Mouse (Mus musculus) hindbrain, embryonic 12.5 days (tissue): ENCODE data around the gene Irf2bp1. TPM values are rescaled to one million over a fixed set of nuclear protein-coding genes. Genes with fewer than 3 reads are reported as not detected.
A peak's percentile ranks its signal among the peaks of the same experiment; 100 is the strongest.

ENCODE experiments used
- ATAC-seq: fragments of 200-750 bp; cut with Nextera tagmentation; 2 replicates; pipeline ENCODE4 v1.8.0; 2017; ENCODE audit warnings: moderate TSS enrichment; ENCODE audit not compliant: low FRiP score
- H3K27ac ChIP-seq: fragments of 300-500 bp; sonication (generic); 2 replicates; pipeline ENCODE4 v1.5.1; 2016; ENCODE audit warnings: mild to moderate bottlenecking
- H3K27me3 ChIP-seq: fragments of 300-500 bp; sonication (generic); 2 replicates; pipeline ENCODE4 v1.6.1; 2016; ENCODE audit warnings: mild to moderate bottlenecking
- H3K36me3 ChIP-seq: fragments of 300-500 bp; sonication (generic); 2 replicates; pipeline ENCODE4 v1.6.1; 2016; ENCODE audit warnings: mild to moderate bottlenecking
- H3K4me1 ChIP-seq: fragments of 300-500 bp; sonication (generic); 2 replicates; pipeline ENCODE4 v1.6.1; 2016
- H3K4me2 ChIP-seq: fragments of 300-500 bp; sonication (generic); replicated peaks from 2 replicates; pipeline ENCODE4 v1.6.1; 2016; ENCODE audit warnings: mild to moderate bottlenecking
- H3K4me3 ChIP-seq: fragments of 300-500 bp; sonication (generic); 2 replicates; pipeline ENCODE4 v1.5.1; 2016; ENCODE audit warnings: mild to moderate bottlenecking
- H3K9ac ChIP-seq: fragments of 300-500 bp; sonication (generic); 2 replicates; pipeline ENCODE4 v1.6.1; 2016; ENCODE audit warnings: mild to moderate bottlenecking, moderate library complexity
- H3K9me3 ChIP-seq: fragments of 300-500 bp; sonication (generic); replicated peaks from 2 replicates; pipeline ENCODE4 v1.6.1; 2016; ENCODE audit warnings: mild to moderate bottlenecking
- WGBS: fragments of 180-500 bp; shearing (Covaris S2); methylation state at CpG from one replicate; pipeline ENCODE4 v1.1.7; 2016; 5-methylcytosine and 5-hydroxymethylcytosine counted together
- polyA plus RNA-seq: library from polyadenylated mRNA; unstranded; fragments of >200 nt; fragmentation: Nextera tagmentation; extraction: Ambion mirVana; gene quantifications from 2 replicates; pipeline ENCODE4 v1.2.1, GENCODE M21; 2016

Irf2bp1 gene
- polyA plus RNA-seq, 1 experiment from 2014 or later, result 44.0 TPM

- no peak overlapping the region for H3K4me3 ChIP-seq
- H3K4me1 ChIP-seq, result peaks cover 2% of the 10 kb centered on the region; the same call in 1 of the 2 replicates
- H3K27me3 ChIP-seq, result peaks cover 34% of the 10 kb centered on the region
- WGBS, result 90% methylated on average over 7 of the region's 7 CpGs
- no peak overlapping the region for H3K27ac ChIP-seq
- ATAC-seq, result no peak
- H3K4me2 ChIP-seq, result no peak overlapping the region
- no peaks in the 10 kb centered on the region for H3K9me3 ChIP-seq
- no peaks in the 10 kb centered on the region for H3K36me3 ChIP-seq
- no peak overlapping the region for H3K9ac ChIP-seq
Observed at GRCm38 (mm10) chr7:19017909-19018308, 14.1 kb downstream of the Irf2bp1 start.

- no peak for ATAC-seq
- 28% methylated on average over 8 of the region's 8 CpGs for WGBS
- H3K9ac ChIP-seq, result no peak overlapping the region
- no peak overlapping the region for H3K4me3 ChIP-seq
- no peaks in the 10 kb centered on the region for H3K36me3 ChIP-seq
- no peak overlapping the region for H3K4me2 ChIP-seq
- H3K27ac ChIP-seq, result no peak overlapping the region
- peaks cover 44% of the 10 kb centered on the region for H3K27me3 ChIP-seq
- H3K4me1 ChIP-seq, result peaks cover 14% of the 10 kb centered on the region
- H3K9me3 ChIP-seq, result no peaks in the 10 kb centered on the region
Observed at GRCm38 (mm10) chr7:19021048-19021447, 17.2 kb downstream of the Irf2bp1 start.

DNA sequence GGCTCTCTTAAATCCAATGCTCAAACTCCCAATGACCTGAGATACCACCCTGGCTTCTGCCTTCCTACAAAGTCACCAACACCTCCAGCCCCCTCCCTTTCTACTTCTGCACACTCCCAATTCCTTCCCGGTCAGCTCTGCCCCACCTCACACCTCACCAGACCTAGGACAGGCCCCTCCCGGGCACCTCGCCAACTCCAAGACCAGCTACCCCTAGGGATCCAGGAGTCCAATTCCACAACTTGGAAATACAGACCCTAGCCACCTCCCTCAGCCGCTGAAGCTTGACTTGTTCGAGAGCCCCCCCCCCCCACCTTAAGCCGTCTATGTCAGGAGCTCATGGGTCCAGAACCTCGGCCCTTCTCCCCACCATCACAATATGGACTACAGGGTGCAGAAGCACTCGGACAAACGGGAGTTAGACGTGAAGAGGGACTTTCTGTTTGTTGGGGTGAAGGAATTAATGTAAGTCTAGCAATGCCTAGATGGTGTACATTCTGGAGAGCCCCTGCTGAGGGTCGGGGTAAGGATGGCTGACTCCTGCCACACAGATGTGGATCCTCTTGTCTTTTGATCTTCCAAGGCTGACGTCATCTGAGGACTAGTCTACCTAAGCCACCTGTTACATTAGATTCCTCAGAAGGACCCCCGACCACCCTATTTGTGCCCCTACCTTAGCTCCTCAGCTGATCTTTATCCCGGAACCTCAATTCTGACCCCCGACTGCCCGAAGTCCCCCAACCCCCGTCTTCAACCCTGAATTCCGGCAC, 18.5 kb downstream of the Irf2bp1 start:
- Histone ChIP-seq H3K4me2 (no peak overlapping the region), H3K9ac (no peak overlapping the region), H3K9me3 (no peaks in the 10 kb centered on the region), H3K4me1 (peaks cover 19% of the 10 kb centered on the region), H3K27ac (no peak overlapping the region), H3K36me3 (no peaks in the 10 kb centered on the region), H3K4me3 (no peak overlapping the region), H3K27me3 (peaks cover 44% of the 10 kb centered on the region)
- ATAC-seq, result no peak
- WGBS, result 59% methylated on average over 18 of the region's 18 CpGs

DNA sequence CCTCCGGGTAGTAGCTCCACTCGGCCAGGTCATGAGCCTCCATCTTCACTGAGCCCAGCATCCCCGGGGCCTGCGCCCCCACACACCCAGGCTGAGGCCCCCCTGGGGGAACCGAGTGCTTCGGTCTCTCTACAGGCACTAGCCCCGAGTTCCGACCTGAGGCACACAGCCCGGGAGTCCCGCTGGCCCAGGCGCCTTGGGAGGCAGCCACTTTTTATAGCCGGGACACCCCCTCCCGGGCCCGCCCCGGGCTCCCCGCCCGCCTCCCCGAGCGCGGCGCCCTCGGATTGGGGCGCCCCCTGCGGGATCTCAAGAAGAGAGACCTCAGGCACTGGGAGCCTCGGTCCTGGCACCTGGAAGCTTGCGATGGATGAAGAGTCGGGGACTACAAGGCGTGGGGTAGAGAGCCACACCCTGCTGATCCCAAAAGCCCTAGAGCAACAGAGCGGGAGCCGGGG, 19.5 kb downstream of the Irf2bp1 start, which contains the start of gene Foxa3:
Gene Foxa3 (minus strand): TSS at position 182 of the 458 bp plus-strand sequence.
- H3K4me1 ChIP-seq, result peaks cover 19% of the 10 kb centered on the region
- peaks cover 44% of the 10 kb centered on the region for H3K27me3 ChIP-seq
- peak; percentile 21 for ATAC-seq
- H3K4me3 ChIP-seq, result peak within 1 kb of the TSS; percentile 92
- WGBS, result 4% methylated on average over 30 of the region's 30 CpGs
- H3K27ac ChIP-seq, result peak within 1 kb of the TSS; percentile 70
- peak within 1 kb of the TSS; percentile 80 for H3K4me2 ChIP-seq
- no peaks in the 10 kb centered on the region for H3K9me3 ChIP-seq
- H3K36me3 ChIP-seq, result no peaks in the 10 kb centered on the region
- peak within 1 kb of the TSS; percentile 95 for H3K9ac ChIP-seq

DNA sequence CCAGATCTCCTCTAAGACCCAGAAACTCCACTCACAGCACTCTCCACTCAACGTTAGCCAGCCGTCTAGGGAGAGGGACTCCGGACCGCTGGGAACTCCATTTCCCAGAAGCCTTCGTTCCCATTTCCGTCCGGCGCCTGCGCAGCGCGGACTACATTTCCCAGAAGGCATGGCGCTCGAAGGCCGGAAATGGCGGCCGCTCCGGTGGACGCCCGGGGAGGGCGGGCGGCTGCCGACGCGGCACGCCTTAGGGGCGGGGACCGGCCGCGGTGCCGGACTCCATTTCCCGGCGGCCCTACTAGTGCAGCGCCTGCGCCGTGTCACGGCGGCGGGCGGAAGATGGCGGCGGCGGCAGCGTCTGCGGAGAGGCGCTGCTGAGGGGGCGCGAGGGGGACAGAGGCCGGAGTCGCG, 20.3 kb downstream of the Irf2bp1 start, which contains the start of gene Sympk:
Gene Sympk (plus strand): TSS at position 282 of the 411 bp plus-strand sequence.
- peak; percentile 95 for ATAC-seq
- Histone ChIP-seq H3K36me3 (peaks cover 6% of the 10 kb centered on the region), H3K4me1 (peaks cover 19% of the 10 kb centered on the region), H3K9ac (peak within 1 kb of the TSS; percentile 95), H3K27me3 (peaks cover 44% of the 10 kb centered on the region), H3K4me3 (peak within 1 kb of the TSS; percentile 92), H3K27ac (peak within 1 kb of the TSS; percentile 70), H3K9me3 (no peaks in the 10 kb centered on the region), H3K4me2 (peak within 1 kb of the TSS; percentile 80)
- 1% methylated on average over 31 of the region's 50 CpGs for WGBS

- ATAC-seq, result peak; percentile 75
- H3K9me3 ChIP-seq, result no peaks in the 10 kb centered on the region
Observed at GRCm38 (mm10) chr7:19024581-19025255, 20.9 kb downstream of the Irf2bp1 start.

DNA sequence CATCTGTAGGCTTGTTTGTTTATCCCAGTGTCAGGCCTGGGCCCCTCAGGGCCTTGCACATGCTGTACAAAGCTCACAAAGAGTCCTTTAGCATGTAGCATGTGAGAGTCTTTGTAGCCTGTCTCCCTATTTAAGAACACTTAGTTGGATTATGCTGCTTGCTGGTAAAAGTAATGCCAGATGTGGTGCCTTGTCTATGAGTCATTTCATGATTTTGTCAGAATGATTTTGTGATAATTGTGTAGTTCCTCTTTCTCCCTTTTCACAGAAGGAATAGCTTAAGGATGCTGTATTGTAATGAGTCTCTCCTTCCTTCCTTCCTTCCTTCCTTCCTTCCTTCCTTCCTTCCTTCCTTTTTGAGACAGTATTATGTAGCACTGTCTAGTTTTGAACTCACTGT, 24.2 kb downstream of the Irf2bp1 start:
- H3K4me2 ChIP-seq, result no peak overlapping the region
- H3K4me3 ChIP-seq, result no peak overlapping the region
- no peak overlapping the region for H3K9ac ChIP-seq
- H3K27ac ChIP-seq, result no peak overlapping the region
- H3K9me3 ChIP-seq, result no peaks in the 10 kb centered on the region
- peaks cover 46% of the 10 kb centered on the region for H3K36me3 ChIP-seq
- peaks cover 8% of the 10 kb centered on the region for H3K27me3 ChIP-seq
- ATAC-seq, result no peak
- H3K4me1 ChIP-seq, result peaks cover 19% of the 10 kb centered on the region

More at GRCm38 (mm10) chr7:19024581-19025255, 20.9 kb downstream of the Irf2bp1 start:
- peaks cover 13% of the 10 kb centered on the region for H3K36me3 ChIP-seq
- H3K4me2 ChIP-seq, result peak overlapping the region; percentile 80
- H3K4me3 ChIP-seq, result peak overlapping the region; percentile 92
- H3K9ac ChIP-seq, result peak overlapping the region; percentile 95
- peaks cover 41% of the 10 kb centered on the region for H3K27me3 ChIP-seq
- H3K27ac ChIP-seq, result peak overlapping the region; percentile 70
- H3K4me1 ChIP-seq, result peaks cover 19% of the 10 kb centered on the region
- 2% methylated on average over 33 of the region's 36 CpGs for WGBS

GRCm38 (mm10) chr7:19029084-19029653, 25.3 kb downstream of the Irf2bp1 start:
- no peak overlapping the region for H3K9ac ChIP-seq
- peaks cover 55% of the 10 kb centered on the region for H3K36me3 ChIP-seq
- H3K27ac ChIP-seq, result no peak overlapping the region
- peak; percentile 45; the same call in 1 of the 2 replicates for ATAC-seq
- WGBS, result 62% methylated on average over 6 of the region's 6 CpGs
- no peaks in the 10 kb centered on the region for H3K9me3 ChIP-seq
- no peak overlapping the region for H3K4me2 ChIP-seq
- peaks cover 19% of the 10 kb centered on the region for H3K4me1 ChIP-seq
- no peak overlapping the region for H3K4me3 ChIP-seq
- no peaks in the 10 kb centered on the region for H3K27me3 ChIP-seq

GRCm38 (mm10) chr7:19031641-19032040, 27.8 kb downstream of the Irf2bp1 start:
- WGBS, result 35% methylated on average over 4 of the region's 4 CpGs
- Histone ChIP-seq H3K4me3 (no peak overlapping the region), H3K9ac (no peak overlapping the region; the same call in 1 of the 2 replicates), H3K36me3 (peaks cover 79% of the 10 kb centered on the region), H3K4me2 (no peak overlapping the region), H3K9me3 (no peaks in the 10 kb centered on the region), H3K27me3 (no peaks in the 10 kb centered on the region), H3K27ac (no peak overlapping the region), H3K4me1 (no peaks in the 10 kb centered on the region)
- ATAC-seq, result no peak

GRCm38 (mm10) chr7:19044616-19045015, 40.8 kb downstream of the Irf2bp1 start:
- Histone ChIP-seq H3K27me3 (no peaks in the 10 kb centered on the region), H3K4me2 (no peak overlapping the region), H3K4me1 (no peaks in the 10 kb centered on the region), H3K9me3 (no peaks in the 10 kb centered on the region), H3K36me3 (peaks cover 99% of the 10 kb centered on the region), H3K27ac (no peak overlapping the region), H3K4me3 (no peak overlapping the region), H3K9ac (no peak overlapping the region)
- ATAC-seq, result no peak
- WGBS, result 97% methylated on average over 6 of the region's 6 CpGs

GRCm38 (mm10) chr7:19046286-19047069, 42.6 kb downstream of the Irf2bp1 start:
- 93% methylated on average over 11 of the region's 11 CpGs for WGBS
- peaks cover 99% of the 10 kb centered on the region for H3K36me3 ChIP-seq
- no peaks in the 10 kb centered on the region for H3K4me1 ChIP-seq

More at GRCm38 (mm10) chr7:19046286-19047069, 42.6 kb downstream of the Irf2bp1 start:
- ATAC-seq, result peak; percentile 19; the same call in 1 of the 2 replicates
- no peaks in the 10 kb centered on the region for H3K9me3 ChIP-seq
- no peak overlapping the region for H3K9ac ChIP-seq
- H3K27ac ChIP-seq, result no peak overlapping the region
- no peaks in the 10 kb centered on the region for H3K27me3 ChIP-seq
- H3K4me2 ChIP-seq, result no peak overlapping the region
- no peak overlapping the region for H3K4me3 ChIP-seq
